Mouse (Mus musculus) liver, embryonic 11.5 days (tissue): Measurements from ENCODE around the gene Cmtm2b. TPM values are rescaled to one million over a fixed set of nuclear protein-coding genes. Genes with fewer than 3 reads are reported as not detected.
"Not testable (repeated sequence)": the region's sequence is repeated elsewhere in the genome, so short reads cannot be mapped to it uniquely, and the experiment has no call there.

Experiments
- ATAC-seq: fragments of 200-750 bp; cut with Nextera tagmentation; replicated peaks from 2 replicates; pipeline ENCODE4 v1.8.0; 2017; ENCODE audit warnings: moderate number of reproducible peaks, mild to moderate bottlenecking, moderate TSS enrichment, moderate library complexity; ENCODE audit not compliant: low FRiP score
- DNase-seq: peaks from one replicate; pipeline ENCODE4 v3.0.0-alpha.2; 2017; ENCODE audit warnings: low spot score
- H3K27ac ChIP-seq: fragments of 300-500 bp; sonication (generic); 2 replicates; pipeline ENCODE4 v1.5.1; 2014; ENCODE audit warnings: mild to moderate bottlenecking, low read depth, low read length, control low read depth
- H3K27me3 ChIP-seq: fragments of 300-500 bp; sonication (generic); replicated peaks from 2 replicates; pipeline ENCODE4 v1.6.1; 2014; ENCODE audit warnings: low read length, mixed read lengths; ENCODE audit not compliant: control insufficient read depth, insufficient read depth
- H3K36me3 ChIP-seq: fragments of 300-500 bp; sonication (generic); 2 replicates; pipeline ENCODE4 v1.6.1; 2014; ENCODE audit warnings: mild to moderate bottlenecking, low read length, moderate library complexity, mixed read lengths; ENCODE audit not compliant: control insufficient read depth, insufficient read depth
- H3K4me1 ChIP-seq: fragments of 300-500 bp; sonication (generic); replicated peaks from 2 replicates; pipeline ENCODE4 v1.6.1; 2014; ENCODE audit warnings: low read length, mixed read lengths; ENCODE audit not compliant: control insufficient read depth, insufficient read depth
- H3K4me2 ChIP-seq: fragments of 300-500 bp; sonication (generic); 2 replicates; pipeline ENCODE4 v1.6.1; 2014; ENCODE audit warnings: mild to moderate bottlenecking, control low read depth, moderate library complexity
- H3K4me3 ChIP-seq: fragments of 300-500 bp; sonication (generic); 2 replicates; pipeline ENCODE4 v1.5.1; 2014; ENCODE audit warnings: low read depth, low read length, control low read depth
- H3K9ac ChIP-seq: fragments of 300-500 bp; sonication (generic); 2 replicates; pipeline ENCODE4 v1.6.1; 2014; ENCODE audit warnings: low read depth, low read length, control low read depth
- H3K9me3 ChIP-seq: fragments of 300-500 bp; sonication (generic); 2 replicates; pipeline ENCODE4 v1.6.1; 2016; ENCODE audit warnings: low read length, inconsistent platforms, mixed read lengths; ENCODE audit not compliant: control insufficient read depth
- WGBS: fragments of 180-500 bp; shearing (Covaris S2); extraction: QIAGEN DNeasy Blood & Tissue Kit; methylation state at CpG from one replicate; pipeline ENCODE4 v1.1.7; 2014; 5-methylcytosine and 5-hydroxymethylcytosine counted together
- polyA plus RNA-seq: library from polyadenylated mRNA; unstranded; fragments of >200 nt; fragmentation: Nextera tagmentation; extraction: Ambion mirVana; gene quantifications from 2 replicates; pipeline ENCODE4 v1.2.1, GENCODE M21; 2014

The Cmtm2b gene
- not detected in 2 replicates for polyA plus RNA-seq

DNA sequence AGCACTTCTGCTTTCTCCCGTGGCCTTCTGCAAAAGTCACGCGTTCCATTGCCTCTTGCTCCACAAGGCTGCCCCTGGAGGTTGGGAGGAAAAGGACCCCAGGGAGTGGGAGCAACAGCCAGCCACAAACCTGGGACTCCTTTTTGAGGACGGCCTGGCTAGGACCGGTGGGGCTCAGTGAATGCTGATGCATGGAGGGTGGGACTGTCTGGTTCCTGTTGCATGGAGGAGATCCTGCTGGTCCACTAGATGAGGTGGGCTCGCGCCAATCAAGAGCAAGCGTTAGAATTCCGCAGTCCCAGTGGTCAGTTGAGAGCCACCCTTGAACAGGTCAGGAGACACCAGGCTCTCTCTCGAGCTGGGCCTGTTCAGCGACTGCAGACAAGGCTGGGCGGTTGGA, at the start of gene Cmtm2b:
Cmtm2b (plus strand) TSS at position 301 of the 400 bp plus-strand sequence.
- DNase-seq, H3K4me2 ChIP-seq: not testable (repeated sequence)
- WGBS = 85% methylated on average over 12 of the region's 12 CpGs

DNA sequence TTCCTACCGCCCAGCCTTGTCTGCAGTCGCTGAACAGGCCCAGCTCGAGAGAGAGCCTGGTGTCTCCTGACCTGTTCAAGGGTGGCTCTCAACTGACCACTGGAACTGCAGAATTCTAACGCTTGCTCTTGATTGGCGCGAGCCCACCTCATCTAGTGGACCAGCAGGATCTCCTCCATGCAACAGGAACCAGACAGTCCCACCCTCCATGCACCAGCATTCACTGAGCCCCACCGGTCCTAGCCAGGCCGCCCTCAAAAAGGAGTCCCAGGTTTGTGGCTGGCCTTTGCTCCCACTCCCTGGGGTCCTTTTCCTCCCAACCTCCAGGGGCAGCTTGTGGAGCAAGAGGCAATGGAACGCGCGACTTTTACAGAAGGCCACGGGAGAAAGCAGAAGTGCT, 28.9 kb upstream of the Cmtm2b start, which contains the start of gene Cmtm2a:
Cmtm2a (minus strand) TSS at position 101 of the 400 bp plus-strand sequence.
- H3K4me2 ChIP-seq, H3K27ac ChIP-seq, DNase-seq, H3K9me3 ChIP-seq, H3K4me3 ChIP-seq, H3K27me3 ChIP-seq, ATAC-seq, H3K36me3 ChIP-seq, H3K4me1 ChIP-seq, H3K9ac ChIP-seq: not testable (repeated sequence)
- 85% methylated on average over 12 of the region's 12 CpGs for WGBS

More for the DNA sequence above, at the start of gene Cmtm2b:
- not testable (repeated sequence) for H3K4me1 ChIP-seq, ATAC-seq, H3K27ac ChIP-seq, H3K9me3 ChIP-seq, H3K4me3 ChIP-seq, H3K27me3 ChIP-seq, H3K36me3 ChIP-seq, H3K9ac ChIP-seq

DNA sequence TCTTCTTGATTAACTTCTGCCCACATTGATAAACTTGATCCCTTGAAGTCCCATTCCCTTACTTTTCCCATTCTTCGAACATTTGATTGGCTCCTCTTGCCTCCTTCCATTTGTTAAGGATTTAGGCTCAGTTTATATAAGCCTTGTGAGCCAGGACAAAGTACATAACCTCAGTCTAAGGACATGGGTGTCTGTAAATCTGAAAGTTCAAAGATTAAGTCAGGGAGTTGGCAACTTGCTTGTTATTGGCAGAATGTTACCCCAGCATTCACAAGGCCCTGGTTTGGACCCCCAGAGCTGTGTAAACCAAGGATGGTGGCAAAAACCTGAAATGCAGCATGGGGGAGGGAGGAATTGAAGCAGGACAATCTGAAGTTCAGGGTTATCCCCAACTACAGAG, 27.6 kb upstream of the Cmtm2b start:
- Histone ChIP-seq H3K27me3 (no peaks in the 10 kb centered on the region; the same call in 1 of the 2 replicates), H3K4me1 (no peaks in the 10 kb centered on the region), H3K4me2 (no peak overlapping the region), H3K9me3 (no peaks in the 10 kb centered on the region), H3K4me3 (no peak overlapping the region), H3K36me3 (no peaks in the 10 kb centered on the region), H3K27ac (no peak overlapping the region), H3K9ac (no peak overlapping the region)
- no peak for ATAC-seq
- WGBS = 78% methylated on average over 1 of the region's 1 CpGs
- no peak for DNase-seq

DNA sequence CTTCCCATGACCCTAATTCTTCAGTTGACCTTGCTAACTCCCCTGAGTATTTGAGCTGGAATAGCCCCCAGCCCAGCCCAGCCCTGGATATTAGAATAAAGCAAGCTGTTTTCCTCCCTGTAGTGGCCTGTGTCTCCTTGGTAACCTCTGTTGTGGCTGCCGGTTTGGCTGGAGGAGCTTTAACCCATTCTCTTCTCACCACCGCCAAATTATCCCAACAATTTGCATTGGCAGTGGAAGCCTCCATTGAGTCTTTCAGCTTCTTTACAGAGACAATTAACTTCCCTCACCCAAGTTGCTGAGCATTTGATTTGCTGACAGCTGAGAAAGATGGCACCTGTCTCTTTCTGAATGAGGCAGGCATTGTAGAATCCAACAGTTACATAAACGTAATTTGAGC, 20.5 kb upstream of the Cmtm2b start:
- not testable (repeated sequence) for ATAC-seq, H3K36me3 ChIP-seq, H3K27me3 ChIP-seq, H3K27ac ChIP-seq, H3K9ac ChIP-seq, DNase-seq, H3K4me1 ChIP-seq, H3K4me3 ChIP-seq, H3K9me3 ChIP-seq, H3K4me2 ChIP-seq
- 33% methylated on average over 3 of the region's 3 CpGs for WGBS

DNA sequence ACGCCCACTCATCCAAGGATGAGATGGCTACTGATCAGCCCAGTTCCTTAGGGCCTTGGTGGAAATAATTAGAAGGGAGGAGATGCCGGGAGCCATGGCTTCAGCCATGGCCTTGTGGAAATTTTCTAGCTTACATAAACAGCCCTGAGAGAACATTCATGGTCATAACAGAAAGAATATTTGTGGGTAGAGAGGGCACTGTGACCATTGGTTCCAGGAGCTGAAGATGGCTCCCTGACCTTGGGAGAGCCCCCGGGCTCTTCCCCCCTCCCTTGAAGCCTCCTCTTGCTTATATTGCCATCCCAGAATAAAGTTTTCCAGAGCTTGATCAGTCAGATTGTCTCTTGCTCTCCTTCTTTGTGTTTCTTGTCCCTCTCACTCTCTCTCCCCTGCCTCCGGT, 19.5 kb upstream of the Cmtm2b start:
- not testable (repeated sequence) for H3K9me3 ChIP-seq, H3K27me3 ChIP-seq, H3K36me3 ChIP-seq, H3K4me2 ChIP-seq, H3K4me3 ChIP-seq, H3K27ac ChIP-seq, H3K4me1 ChIP-seq, H3K9ac ChIP-seq, ATAC-seq, DNase-seq
- 92% methylated on average over 4 of the region's 4 CpGs for WGBS

DNA sequence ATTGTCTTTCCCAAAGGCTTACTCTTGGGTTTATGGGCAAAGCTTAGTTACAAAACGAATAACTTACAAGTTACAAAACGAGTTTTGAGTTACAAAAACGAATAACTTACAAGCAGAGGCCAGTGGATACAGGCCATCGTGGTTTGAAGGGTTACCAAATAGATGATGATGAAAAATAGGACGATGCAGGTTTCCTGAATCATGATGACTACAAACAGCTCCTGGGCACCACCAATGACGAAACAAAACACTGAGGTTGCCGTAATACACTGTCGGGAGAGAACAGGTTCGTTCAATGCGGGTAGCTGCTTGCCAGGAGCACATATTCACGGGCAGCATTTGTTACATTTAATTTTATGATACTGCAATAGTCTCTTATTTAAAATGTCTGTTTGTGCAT, 17.1 kb upstream of the Cmtm2b start:
- no peaks in the 10 kb centered on the region for H3K27me3 ChIP-seq
- no peak overlapping the region for H3K4me3 ChIP-seq
- no peaks in the 10 kb centered on the region for H3K9me3 ChIP-seq
- no peak overlapping the region for H3K4me2 ChIP-seq
- WGBS = 80% methylated on average over 11 of the region's 11 CpGs
- H3K27ac ChIP-seq = no peak overlapping the region
- no peaks in the 10 kb centered on the region for H3K36me3 ChIP-seq
- H3K4me1 ChIP-seq = no peaks in the 10 kb centered on the region
- ATAC-seq (no peak), DNase-seq (no peak)
- no peak overlapping the region for H3K9ac ChIP-seq

DNA sequence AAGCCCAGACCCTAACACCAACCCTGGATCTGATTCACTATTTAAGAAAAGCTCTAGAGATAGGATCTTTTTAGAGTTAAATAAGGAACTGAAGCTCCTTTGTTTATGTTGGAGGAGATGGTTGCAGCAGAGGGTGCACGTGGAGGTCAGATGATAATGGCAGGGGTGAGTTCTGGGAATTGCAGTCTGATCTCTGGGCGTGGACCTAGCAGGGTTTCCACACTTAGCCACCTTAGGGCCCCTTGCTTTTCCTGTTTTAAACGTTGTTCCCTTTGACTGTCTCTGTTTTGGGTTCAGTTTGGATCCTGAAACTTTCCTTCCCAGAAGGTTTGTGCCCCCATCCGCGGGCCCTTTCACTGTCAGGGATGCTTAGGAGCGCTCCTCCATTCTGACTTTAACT, 13.7 kb upstream of the Cmtm2b start:
- 46% methylated on average over 6 of the region's 6 CpGs for WGBS
- not testable (repeated sequence) for H3K4me3 ChIP-seq, H3K4me2 ChIP-seq, H3K9me3 ChIP-seq, H3K36me3 ChIP-seq, DNase-seq, H3K27ac ChIP-seq, H3K27me3 ChIP-seq, H3K9ac ChIP-seq, H3K4me1 ChIP-seq
- 0 out of 2 replicates have a peak, but pooled peaks have one; percentile 34 for ATAC-seq

DNA sequence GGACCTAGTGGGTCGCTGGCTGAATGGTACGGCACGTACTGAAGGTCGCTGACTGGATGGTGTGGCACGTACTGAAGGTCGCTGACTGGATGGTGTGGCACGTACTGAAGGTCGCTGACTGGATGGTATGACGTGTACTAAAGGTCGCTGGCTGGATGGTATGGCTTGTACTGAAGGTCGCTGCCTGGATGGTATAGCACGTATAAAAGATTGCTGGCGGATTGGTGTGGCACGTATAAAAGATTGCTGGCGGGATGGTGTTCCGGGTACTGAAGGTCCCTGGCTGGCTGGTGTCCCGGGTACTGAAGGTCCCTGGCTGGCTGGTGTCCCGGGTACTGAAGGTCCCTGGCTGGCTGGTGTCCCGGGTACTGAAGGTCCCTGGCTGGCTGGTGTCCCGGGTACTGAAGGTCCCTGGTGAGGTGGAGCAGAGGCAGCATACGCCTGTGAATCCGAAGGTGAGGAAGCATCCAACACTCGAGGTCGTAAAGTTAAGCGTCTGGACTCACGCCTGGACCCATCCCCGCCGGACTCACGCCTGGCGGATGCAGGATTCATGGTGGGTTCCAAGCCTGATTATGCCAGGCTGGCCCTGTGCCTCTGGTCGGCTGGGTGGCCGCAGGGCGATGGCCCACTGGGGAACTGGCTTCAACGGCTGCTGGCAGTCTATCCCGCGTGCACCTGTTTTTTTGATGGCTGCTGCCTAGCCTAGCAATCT, 12.4 kb upstream of the Cmtm2b start, which contains the start of the genes Gm45711 and Cmtm1:
Gm45711 (minus strand) TSS at position 641 of the 715 bp plus-strand sequence.
Cmtm1 (minus strand) TSS at position 705 of the 715 bp plus-strand sequence.
- H3K4me1 ChIP-seq, H3K4me2 ChIP-seq, H3K27me3 ChIP-seq, H3K27ac ChIP-seq, H3K9me3 ChIP-seq, ATAC-seq, H3K36me3 ChIP-seq, H3K9ac ChIP-seq, DNase-seq, H3K4me3 ChIP-seq: not testable (repeated sequence)
- 77% methylated on average over 32 of the region's 36 CpGs for WGBS

DNA sequence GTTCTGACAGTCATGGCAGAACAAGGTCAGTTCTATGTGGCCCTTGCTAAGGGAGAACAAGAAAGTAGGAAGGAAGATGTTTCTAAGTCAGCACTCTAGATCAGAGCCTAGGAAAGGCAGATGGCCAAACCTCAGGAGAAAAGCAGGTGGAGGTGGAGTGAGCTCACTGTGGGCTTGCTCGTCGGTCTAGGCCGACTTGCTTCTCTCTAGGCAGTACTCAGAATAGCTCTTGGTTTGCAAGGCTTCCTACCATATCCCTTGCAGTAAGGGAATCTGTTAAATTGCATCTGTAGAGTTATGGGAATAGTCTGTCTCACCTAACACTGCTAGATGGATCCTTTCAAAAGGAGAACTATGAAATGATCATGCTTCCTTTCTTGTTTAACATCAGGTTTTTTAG, 10.0 kb upstream of the Cmtm2b start:
- H3K27me3 ChIP-seq, H3K9me3 ChIP-seq, H3K36me3 ChIP-seq, DNase-seq, H3K4me1 ChIP-seq, H3K4me2 ChIP-seq, H3K27ac ChIP-seq, H3K4me3 ChIP-seq, ATAC-seq, H3K9ac ChIP-seq: not testable (repeated sequence)
- WGBS = 82% methylated on average over 3 of the region's 3 CpGs
